Mouse (Mus musculus) natural killer cell, adult 2 months (primary cell): Measurements from ENCODE around the gene Ankmy1.

Experiments used
- DNase-seq, 2 experiments: peaks; one replicate each; pipeline ENCODE4 v3.0.0; 2022; ENCODE audit warnings: low spot score in 2 of 2

Gene Ankmy1

DNA sequence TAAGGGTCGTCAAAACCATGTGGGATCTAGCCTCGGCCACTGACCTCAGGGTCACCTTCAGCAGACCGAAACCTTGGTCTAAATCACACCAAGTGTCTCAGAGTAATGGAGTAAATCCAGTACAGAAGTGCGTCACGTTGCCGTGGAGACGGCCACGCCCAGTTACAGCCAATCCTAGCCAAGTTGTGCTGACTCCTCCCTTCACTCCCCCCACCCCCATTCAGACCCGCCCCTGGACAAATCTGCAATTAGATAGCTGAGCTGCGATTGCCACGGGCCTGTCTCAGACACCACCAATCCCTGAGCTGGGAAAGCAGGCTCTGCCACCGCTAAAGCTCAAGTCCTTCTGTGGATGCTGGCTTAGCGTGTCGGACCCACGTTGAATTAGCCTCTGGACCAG, at the start of gene Ankmy1:
Ankmy1 (minus strand) TSS at position 121 of the 400 bp plus-strand sequence.
- no peak for DNase-seq

DNA sequence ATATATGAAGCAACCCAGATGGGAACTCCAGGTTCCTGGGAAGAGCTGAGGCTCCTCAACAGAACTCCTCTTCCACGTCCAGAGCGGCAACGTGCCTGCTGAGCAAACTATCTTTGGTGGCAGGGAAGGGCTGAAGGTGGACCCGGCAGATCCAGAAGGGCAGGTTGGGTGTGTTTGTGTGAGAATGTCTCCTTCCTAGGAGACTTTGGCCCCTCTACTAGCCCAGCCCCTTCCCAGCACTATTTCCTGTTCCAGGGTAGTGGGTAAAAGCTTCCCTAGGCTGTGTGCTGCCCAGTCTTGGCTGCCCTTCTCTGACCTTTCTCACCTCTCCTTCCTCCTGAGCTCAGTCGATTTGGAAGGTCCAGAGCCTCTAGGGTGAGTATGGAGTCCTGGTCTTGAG, 47.9 kb upstream of the Ankmy1 start, which contains the start of gene Gpr35:
Gpr35 (plus strand) TSS at position 259 of the 400 bp plus-strand sequence.
- no peak for DNase-seq

DNA sequence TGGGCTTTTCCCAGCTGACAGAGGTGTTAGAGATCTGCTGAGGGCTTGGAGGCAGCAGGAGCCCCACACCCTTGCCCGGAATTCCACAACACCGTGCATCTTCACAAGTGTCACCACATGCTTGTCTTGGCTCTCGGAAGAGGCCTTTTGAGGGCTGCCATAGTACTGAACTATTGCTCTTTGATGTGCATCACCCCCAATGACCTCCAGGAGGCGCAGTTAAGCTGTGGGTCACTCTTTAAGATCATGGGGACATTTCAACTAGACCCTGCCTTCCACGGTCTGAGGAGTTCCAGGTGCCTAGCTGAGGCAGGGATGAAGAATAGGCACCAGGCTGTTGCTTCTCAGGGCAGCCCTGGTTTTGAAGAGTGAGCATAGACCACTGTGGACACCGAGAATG, 46.7 kb upstream of the Ankmy1 start:
- DNase-seq, result no peak

DNA sequence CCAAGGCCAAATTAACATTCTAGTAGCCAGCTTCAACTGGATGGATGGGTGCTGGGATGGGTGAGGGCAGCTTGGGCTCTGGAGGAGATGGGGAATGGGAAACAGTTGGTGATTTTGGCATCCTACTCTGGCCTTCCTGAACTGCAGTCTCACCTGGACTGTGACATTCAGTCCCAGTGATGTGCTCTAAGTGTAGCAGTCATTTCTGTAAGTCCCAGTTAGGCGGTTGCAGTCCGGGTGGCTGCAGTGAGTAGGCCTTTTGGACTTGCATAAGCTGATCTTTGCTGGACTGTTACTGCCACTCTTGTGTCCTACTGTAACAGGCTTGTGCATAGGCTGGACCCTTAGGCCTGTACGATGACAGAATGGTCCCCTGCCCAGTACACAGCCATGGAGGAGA, 45.3 kb upstream of the Ankmy1 start:
- DNase-seq, result no peak

DNA sequence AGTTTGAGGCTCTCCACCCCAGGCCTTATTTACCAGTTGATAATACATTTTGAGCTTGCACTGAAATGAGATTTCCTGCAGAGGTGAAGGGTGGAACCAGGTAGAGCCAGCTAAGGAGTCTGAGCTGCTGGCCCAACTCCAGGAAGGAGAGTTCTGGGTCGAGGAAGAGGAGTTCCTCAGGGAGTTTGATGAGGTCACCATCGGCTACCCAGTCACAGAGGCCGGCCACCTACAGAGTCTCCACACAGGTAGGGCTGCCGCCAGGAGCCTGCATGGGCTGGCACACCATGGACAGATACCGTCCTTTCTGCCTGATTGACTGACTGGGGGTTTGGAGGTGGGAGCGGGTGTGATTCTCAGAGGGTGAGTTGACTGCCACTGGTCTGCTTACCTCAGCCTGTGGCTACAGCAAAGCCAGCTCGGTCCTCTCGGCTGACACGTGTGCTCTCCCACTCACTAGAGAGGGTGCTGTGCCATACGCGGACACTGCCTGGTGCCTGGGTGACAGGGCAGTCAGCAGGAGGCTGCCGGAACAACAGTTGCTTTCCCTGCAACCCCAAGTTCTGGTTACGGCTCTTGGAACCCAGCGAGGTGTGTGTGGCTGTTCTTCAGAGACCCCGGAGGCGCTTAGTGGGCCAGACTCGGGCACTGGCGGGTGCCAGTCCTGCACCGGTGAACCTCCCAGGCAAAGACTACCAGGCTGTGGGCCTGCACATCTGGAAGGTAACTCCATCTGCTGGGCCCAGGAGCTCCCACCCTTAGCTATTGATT, 40.7 kb upstream of the Ankmy1 start:
- DNase-seq, result no peak

DNA sequence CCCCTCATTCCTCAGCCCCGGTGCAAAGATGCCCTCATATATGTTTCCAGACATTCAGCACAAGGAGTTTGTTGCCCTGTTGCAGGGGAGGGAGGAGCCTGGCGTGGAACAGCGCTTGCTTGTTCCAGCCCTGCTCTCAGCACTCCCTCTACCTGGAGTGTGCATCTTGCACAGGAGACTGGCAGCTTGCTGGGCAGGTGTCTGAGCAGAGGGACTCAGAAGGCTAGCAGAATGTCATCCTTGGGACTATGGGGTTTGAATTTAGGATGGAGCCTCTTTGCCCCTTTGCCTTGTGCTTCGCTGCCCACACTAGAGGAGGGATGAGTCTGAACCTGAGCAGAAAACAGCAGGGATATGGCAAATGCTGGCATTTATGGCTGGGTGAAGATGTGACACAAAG, 37.0 kb upstream of the Ankmy1 start:
- no peak for DNase-seq

DNA sequence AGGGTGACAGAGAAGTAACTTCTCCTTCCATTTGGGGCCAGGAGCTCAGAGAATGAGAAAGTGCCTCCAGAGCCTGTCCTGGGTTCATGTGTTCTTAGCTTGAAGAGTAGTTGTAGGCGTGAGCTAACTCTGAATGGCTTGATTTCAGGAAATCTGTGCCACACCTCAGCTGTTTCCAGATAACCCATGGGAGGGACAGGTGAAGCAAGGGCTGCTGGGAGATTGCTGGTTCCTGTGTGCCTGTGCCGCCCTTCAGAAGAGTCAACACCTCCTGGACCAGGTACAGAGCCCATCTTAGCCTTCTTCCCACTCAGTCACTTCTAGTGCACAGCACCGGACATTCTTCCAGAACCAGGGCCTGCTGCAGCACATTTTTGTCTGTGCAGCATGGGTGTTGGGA, 35.1 kb upstream of the Ankmy1 start:
- no peak for DNase-seq

DNA sequence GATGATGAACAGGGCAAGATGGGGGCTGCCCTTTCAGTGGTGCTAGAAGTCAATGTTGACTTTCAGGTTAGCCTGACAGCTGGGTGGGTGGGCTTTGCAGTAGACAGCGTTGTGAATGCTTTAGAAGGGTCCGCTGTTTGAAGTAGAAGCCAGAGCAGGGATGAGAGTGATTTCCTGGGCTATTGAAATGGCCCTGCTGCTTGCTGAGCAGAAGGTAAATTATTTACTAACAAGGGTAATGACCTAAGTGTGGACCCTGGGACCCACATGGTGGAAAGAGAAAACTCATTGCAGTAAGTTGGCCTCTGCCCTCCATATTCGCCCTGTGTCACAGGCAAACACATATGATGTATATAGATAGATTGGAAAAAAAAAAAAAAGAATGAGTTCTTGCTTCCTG, 33.8 kb upstream of the Ankmy1 start:
- no peak for DNase-seq

DNA sequence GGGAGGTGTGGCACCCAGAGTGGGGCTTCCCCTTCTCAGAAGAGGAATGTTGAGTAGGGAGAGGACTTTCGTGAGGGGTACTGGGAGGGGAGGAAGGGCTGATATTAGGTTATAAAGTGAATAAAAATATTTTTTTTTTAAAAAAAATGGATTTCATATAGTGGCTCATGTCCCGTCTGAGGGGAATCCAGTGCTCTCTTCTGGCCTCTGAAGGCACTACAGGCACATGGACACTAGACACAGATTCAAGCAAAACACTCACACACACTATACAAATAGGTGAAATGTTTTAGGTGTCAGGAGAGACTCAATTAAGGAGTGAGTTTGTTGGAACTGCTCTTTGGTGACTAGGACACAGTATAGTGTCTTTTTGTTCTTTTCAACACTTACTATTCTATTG, 33.3 kb upstream of the Ankmy1 start:
- no peak for DNase-seq

DNA sequence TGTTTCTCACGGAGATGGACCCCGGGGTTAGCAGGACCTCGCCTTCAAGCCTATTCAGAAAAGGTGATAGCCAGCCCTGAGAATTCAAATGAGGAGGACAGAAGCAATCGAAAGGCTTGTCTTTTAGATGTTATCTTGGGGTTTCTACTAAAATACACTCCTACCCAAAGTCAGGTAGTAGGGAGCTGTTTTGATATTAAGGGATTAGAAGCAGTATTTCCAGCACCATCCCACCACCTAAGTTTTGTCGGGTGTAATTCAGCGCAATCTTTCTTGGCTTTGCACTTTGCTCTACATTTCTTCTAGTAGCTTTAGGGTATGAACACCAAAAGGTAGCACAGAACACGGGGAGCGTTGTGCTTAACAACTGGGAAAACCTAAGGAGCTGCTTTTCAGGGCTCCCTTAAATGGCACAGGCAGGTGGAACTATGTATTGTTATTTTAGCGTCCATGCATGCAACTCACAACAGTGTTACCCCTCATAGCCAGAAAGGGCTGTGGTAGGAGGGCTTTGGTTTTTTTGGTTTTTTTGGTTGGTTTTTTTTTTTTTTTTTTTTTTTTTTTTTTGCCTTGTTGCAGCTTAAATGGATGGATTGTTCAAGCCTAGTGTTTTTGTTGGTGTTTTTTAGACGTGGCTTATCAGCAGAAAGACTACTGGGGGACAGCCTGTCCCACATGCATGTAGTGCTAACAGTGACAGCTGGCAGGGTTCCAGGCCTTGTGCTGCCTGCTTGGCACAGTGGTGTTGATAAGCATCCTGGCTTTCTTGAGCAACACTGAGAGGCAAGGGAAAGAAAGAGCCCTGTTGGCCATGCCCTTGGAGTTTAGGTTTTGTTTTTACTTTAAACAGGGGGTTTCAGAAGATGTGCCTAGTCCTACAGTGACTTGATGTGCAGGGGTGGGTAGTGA, 32.6 kb upstream of the Ankmy1 start:
- DNase-seq, result no peak

DNA sequence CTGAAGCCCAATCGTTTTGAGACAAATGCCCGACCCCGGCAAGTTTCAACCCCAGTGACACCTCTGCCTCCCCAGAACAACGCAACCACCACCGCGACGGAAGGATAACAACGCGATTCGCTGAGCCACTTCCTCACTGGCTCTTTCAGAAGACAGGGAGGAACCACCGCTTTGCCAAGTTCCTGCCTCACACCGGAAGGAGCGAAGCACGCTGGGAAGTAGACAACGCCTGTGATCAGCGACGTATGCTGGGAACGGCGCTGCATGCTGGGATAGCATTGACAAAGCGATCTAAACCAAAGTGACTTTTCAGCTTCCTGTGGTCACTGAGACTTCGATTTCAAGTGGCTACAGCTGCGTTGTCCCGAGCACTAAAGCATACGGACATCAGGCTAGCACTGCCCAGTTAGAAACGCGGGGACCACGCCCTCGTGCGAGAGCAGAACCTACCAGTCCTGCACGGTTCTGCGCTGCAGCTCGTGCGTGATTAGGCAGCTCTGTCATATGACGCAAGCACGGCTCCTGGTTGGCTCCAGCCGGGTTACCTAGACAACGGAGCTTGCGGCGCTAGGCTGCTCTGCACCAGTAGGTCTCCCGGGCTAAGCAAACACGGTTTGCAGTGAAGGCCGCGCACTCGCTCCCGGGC, 31.6 kb upstream of the Ankmy1 start, which contains the start of gene Capn10:
Capn10 (plus strand) TSS at position 195 of the 646 bp plus-strand sequence.
- DNase-seq, result peak; percentile 91

DNA sequence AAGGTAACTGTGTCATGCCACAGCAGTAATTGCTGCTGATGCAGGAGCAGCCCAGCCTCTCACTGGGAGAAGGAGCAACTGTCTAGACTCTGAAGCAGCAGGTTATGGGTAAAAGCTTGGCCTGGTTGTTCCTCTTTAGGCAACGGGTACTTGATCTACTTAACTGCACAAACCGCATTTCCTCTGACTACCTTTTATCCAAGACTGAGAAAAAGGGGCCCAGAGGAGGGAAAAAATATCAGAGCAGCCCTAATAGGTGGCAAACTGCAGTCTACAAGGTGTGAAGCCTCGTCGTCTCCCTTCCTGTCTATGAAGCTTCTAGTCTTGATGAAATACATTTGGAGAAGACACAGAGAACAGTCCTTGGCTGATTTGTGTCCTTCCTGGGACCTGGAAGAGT, 30.9 kb upstream of the Ankmy1 start:
- DNase-seq, result peak in 1 of 2 experiments; percentile 12

DNA sequence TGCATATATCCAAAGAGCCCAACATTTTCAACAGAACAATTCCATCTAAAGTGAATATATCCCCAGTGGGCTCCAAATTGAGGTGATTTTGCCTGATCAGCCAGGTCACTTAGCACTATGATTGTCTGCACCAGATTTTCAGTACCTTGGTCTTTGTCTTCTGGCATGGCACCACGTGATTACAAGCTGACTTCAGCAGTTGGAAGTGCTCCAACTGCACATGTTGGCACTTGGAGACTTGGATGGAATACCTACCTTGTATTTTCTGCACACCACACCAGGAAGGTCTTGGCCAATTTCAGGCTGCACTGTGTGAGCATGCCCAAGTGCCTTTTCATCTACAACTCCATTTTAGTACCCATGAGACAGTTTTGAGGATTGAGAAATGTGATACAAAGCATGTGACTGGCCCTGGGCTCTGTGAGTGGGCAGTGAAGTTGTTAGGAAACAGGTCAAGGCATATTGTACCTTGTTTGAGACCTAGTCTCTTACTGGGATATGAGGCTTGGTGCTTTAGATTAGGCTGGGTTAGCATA, 27.5 kb upstream of the Ankmy1 start:
- no peak for DNase-seq

DNA sequence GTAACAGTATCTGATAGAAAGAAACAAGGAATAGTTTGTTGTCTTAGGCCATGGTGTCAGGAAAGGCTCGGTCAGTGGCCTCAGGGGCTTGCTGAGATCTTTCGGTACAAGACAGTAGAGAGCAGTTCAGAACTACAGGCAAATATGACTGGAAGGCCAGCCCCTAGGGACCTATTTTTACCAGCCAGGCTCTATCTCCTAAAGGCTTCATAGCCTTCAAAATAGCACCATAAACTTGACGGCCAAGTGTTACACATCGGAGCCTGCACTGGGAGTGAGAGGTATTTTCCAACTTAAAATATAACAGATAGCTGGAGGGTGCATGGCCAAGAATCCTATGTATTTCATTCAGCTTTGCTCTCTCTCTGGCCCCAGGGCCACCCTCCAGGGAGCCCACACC, 18.8 kb upstream of the Ankmy1 start:
- DNase-seq, result no peak

DNA sequence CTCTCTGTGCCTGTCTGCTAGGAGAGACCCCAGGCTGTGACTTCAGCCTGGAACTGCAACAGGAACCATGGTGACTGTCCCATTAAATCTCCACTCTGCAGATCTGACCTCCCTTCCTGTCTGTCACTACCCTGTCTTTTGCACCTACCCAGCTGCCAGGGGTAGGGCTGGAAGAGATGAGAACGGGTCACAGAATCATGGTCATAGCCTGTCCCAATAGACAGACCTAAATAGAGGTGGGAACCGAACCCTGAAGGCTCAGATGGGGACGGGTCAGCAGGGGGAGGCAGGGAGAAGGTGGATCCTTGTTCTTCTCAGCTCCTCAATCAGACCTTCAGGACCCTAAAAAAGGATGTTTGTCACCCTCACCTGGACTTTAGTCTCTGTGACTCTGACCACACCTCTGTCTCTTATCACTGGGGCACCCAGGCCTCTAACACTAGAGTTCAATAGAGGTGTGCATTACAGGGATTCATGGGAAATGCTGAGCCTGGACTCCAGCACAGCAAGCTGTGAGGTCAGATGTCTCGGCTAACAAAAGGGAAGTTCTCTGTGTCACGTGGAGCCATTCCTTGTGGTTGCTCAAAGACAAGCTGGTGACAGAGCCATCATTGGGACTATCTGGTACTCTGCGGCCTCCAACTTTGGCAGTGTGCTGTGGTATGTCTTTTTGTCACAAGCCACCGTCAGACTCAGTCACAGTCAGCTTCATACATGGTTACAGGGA, 17.9 kb upstream of the Ankmy1 start:
- DNase-seq, result no peak

DNA sequence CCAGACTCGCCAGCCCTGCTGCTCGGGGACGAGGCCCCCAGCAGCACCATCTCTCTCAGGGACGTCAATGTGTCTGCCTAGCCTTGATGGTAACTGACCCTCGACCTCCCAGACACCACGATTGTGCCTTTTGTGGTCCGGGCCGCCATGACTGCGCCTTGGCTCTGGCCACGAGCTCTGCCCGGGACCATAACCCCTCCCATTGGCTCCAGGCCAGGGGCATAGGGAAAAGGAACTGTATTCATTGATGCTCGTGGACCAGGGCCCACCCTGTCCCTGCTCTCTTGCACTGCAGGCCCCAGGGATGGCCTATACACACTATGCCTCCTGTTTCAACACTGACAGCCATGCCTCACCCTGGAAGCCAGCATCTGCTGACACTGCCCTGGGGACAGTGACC, 17.1 kb upstream of the Ankmy1 start:
- DNase-seq, result no peak

DNA sequence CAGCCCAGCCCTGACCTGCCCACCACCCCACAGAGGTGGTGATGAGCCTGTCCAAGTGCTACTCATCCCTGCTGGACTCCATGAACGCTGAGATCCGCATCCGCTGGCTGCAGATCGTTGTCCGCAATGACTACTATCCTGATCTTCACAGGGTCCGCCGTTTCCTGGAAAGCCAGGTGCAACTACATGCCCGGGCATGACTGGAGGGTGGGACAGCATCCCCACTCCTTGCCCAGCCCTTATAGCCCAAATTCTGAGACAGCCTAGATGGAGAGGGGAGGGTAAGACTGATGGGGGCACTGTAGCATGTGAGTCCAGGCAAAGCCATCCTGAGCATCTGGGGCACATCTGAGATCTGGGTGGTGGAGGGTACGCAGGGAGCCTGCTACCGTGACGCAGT, 16.4 kb upstream of the Ankmy1 start:
- no peak for DNase-seq

DNA sequence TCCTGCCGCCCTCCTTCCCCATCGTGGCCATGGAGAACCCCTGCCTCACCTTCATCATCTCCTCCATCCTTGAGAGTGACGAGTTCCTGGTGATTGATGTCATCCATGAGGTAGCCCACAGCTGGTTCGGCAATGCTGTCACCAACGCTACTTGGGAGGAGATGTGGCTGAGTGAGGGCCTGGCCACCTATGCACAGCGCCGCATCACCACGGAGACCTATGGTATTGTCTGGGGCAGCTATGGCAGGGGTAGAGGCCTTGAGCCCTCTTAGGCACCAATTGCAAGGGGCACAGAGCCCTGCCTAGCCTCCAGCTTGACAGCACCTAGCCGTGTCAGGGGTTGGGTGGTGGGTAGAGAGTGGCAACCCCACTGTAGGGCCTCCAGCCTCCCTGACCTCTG, 14.0 kb upstream of the Ankmy1 start:
- DNase-seq, result no peak

DNA sequence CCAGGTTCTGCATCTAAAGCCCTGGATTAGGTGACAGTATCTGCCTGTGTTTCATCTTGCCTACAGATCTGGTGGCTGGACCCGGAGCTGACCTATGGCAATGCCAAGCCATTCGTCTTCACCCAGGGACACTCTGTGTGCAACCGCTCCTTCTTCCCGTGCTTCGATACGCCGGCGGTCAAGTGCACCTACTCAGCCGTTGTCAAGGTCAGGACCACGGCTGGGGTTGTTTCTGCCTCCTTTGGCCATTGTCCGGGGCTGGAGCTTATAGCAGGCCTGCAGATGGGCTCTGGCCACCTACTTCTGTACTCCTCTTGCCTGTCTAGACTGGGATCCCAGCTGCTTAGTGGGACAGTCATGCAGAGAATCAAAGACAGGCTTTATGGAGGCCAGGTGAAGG, 12.3 kb upstream of the Ankmy1 start:
- DNase-seq, result no peak

DNA sequence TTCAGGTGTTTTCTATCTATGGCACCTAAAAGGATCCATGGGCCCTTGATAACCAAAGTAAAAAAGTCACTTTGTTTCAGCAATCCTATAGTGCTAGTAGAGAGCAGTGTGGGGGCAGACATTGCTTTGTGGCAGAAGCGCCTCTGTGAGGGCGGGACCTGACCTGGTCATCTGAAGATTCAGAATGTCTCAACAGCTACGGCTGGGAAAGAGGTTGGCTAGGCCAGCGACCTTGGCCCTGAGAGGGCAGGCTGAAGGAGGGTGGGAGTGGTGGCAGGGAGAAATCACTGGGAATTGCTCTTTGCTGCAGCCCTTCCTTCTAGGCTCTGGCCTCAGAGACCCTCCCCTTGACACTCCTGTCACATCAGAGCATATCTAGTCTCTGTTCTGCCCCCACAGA, 11.5 kb upstream of the Ankmy1 start:
- no peak for DNase-seq

DNA sequence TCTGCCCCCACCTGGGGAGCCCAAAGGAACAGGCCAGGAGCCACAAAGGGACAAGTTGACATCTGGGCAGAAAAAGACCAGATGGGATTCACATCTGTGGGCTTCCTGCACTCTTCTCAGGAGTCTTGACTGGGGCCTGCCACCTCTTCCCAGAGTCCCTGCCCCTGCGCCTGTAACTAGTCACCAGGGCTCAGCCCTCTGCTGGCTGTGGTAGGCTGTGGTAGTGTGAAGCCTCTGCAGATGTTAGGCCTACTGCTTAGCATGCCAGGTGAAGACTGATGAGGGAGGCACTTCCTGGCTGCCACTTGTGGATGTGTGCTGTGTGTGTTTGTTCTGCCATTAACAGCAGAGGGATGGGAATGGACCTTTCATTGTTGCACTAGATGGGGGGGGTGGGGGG, 9.6 kb upstream of the Ankmy1 start:
- DNase-seq, result no peak
